Mouse (Mus musculus): ENCODE measurements around the gene Ankrd55.

DNA sequence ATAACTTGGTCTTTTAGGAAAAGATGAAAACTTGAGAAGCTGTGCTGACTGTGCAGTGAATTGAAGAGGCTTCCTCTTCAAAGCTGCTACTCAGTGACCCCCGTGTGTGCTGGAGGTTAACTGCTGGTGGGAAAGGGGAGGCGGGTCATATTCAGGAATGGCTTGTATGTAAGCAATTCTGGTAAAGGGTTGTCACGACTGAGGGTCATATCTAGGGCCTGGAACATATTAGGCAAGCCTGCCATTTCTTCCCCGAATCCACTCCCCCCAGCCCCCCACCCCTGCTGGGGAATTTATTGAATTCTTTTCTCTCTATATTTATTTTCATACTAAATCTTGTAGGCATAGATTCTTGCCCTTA, 128.9 kb downstream of the Ankrd55 start:
- no peak for TF ChIP-seq POLR2A (IDR thresholded peaks at IDR 0.05; ENCODE audit: insufficient read depth, low read length)
- no peak for TF ChIP-seq CTCF (IDR thresholded peaks at IDR 0.05; ENCODE audit: low read depth, low read length)
- TF ChIP-seq EP300 (IDR thresholded peaks at IDR 0.05; ENCODE audit: insufficient read depth, low read depth, low read length), result 0 out of 2 replicates have a peak, but pooled peaks have one; percentile 17
